Mouse (Mus musculus) liver, adult 2 months (tissue): ENCODE data around the gene Pphln1.
A peak's percentile ranks its signal among the peaks of the same experiment; 100 is the strongest.

Experiments used
- CTCF ChIP-seq: fragments of 200-500 bp; IDR thresholded peaks from 2 replicates; pipeline ENCODE4 v1.5.1; 2011; ENCODE audit warnings: low read depth, low read length, control low read depth
- POLR2A ChIP-seq: fragments of 200-500 bp; IDR thresholded peaks from 2 replicates; pipeline ENCODE4 v1.6.1; 2011; ENCODE audit warnings: low read length, control low read depth; ENCODE audit not compliant: insufficient read depth; ENCODE audit errors: extremely low read depth

DNA sequence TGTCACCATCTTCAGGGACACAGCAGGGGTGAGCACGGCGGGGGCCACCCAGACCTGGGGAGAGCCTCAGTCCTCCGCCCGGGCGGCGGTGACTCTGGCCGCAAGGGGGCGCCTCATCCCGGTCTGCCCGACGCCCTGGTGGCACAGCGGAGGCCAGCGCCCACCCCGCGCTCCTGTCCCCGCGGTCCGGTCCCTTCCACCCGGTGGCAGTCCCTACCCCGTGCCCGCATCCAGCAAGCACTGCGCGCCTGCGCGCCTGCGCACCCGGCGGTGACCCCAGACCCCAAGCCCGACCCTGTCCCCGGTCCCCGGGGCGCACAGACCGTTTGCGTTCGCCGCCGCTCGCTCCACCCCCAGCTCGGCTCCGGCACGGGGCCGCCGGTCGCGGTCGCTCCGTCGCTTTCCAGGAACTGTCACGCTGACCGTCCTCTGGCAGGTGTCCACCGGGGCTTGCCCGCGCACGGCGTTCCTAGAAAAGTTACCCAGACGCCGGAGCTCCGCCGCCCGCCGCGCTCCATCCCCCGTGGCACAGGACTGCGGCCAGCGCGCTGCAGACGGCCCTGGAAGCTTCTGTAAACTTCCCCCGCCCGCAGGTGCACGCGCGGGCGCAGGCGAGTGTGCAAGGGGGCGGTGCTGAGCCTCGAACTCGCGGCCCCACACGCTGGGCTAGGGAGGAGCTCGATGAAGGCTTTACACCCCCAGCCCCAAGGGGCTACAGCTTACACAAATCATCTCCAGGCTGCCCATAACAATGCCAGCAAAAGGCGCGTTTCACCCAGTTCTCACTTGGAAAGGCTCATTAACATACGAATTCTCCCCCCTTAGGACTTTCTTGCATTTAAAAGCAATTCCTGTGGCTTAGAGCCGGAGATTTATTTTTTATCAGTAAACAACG, 121.0 kb downstream of the Pphln1 start:
- TF ChIP-seq CTCF (peak; percentile 73), POLR2A (no peak)
